23 mouse cellular contexts compared by ENCODE assay signal in the genomic region with DNA sequence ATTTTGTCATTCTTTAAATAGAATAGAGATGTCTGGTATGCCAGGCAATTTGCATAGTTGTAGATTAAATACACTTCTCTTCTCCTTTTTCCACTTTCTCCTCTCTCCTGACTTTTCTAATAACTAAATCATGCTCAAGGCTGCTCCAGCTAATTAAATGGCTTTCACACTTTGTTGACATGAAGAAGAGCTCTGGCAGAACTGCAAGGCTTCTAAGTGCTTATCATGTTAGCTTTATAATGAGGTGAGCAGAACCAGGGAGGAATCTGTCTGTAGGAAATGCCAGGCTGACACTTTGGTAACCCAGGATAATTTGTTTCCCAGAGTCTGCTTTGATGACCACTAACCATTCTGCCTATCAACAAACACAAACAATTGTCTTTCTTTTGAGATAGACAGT.
DNase-seq lines count a peak whose midpoint lies in the region; ATAC-seq lines count a peak whose summit lies in the region.
"Had no signal": no experiment of that assay in that cellular context is flagged by ENCODE, and none has a peak within 500 bp of the region (broad histone marks: within the 10 kb centered on the region; RNA-seq: fewer than 3 reads in every experiment).

No protein-coding gene starts in this region.

- H3K27ac ChIP-seq in forebrain, embryonic 16.5 days (ENCODE audit: low read length) = 0 out of 2 replicates have a peak overlapping the region, but pooled peaks have one; percentile 23
- no peak overlapping the region for H3K27ac ChIP-seq in forebrain, embryonic 12.5 days
- peak overlapping the region; percentile 61 for H3K27ac ChIP-seq in heart, embryonic 16.5 days (ENCODE audit: low read length)
- 0 out of 2 replicates have a peak overlapping the region, but pooled peaks have one; percentile 32 for H3K27ac ChIP-seq in midbrain, embryonic 16.5 days (ENCODE audit: low read length)
- no peak overlapping the region for H3K27ac ChIP-seq in midbrain, embryonic 13.5 days
- H3K27ac ChIP-seq: embryonic facial prominence, embryonic 15.5 days; heart, embryonic 15.5 days; hindbrain, embryonic 10.5 days; hindbrain, embryonic 14.5 days; intestine, embryonic 15.5 days had no signal

- no peak overlapping the region for H3K4me2 ChIP-seq in forebrain, embryonic 16.5 days (ENCODE audit: low read length)
- H3K4me2 ChIP-seq in forebrain, embryonic 12.5 days = no peak overlapping the region
- no peak overlapping the region for H3K4me2 ChIP-seq in heart, embryonic 16.5 days (ENCODE audit: low read depth, low read length)
- H3K4me2 ChIP-seq in midbrain, embryonic 16.5 days (ENCODE audit: low read length) = no peak overlapping the region
- no peak overlapping the region for H3K4me2 ChIP-seq in midbrain, embryonic 13.5 days (replicated peaks)
- H3K4me2 ChIP-seq: embryonic facial prominence, embryonic 15.5 days; heart, embryonic 11.5 days; heart, embryonic 15.5 days; hindbrain, embryonic 14.5 days; intestine, embryonic 15.5 days had no signal

- no peaks in the 10 kb centered on the region for H3K9me3 ChIP-seq in forebrain, embryonic 16.5 days (ENCODE audit: control insufficient read depth, low read length)
- H3K9me3 ChIP-seq in forebrain, embryonic 12.5 days = no peaks in the 10 kb centered on the region
- no peaks in the 10 kb centered on the region for H3K9me3 ChIP-seq in heart, embryonic 16.5 days (replicated peaks; ENCODE audit: control insufficient read depth, low read length)
- H3K9me3 ChIP-seq in midbrain, embryonic 16.5 days (replicated peaks; ENCODE audit: control insufficient read depth, low read length, poor library complexity, severe bottlenecking) = no peaks in the 10 kb centered on the region
- no peaks in the 10 kb centered on the region for H3K9me3 ChIP-seq in midbrain, embryonic 13.5 days
- H3K9me3 ChIP-seq: embryonic facial prominence, embryonic 15.5 days; heart, embryonic 15.5 days; hindbrain, embryonic 10.5 days; intestine, embryonic 15.5 days had no signal

- no peaks in the 10 kb centered on the region for H3K27me3 ChIP-seq in forebrain, embryonic 16.5 days (replicated peaks; ENCODE audit: control insufficient read depth, insufficient read depth, low read length)
- H3K27me3 ChIP-seq in forebrain, embryonic 12.5 days = no peaks in the 10 kb centered on the region
- no peaks in the 10 kb centered on the region for H3K27me3 ChIP-seq in heart, embryonic 16.5 days (ENCODE audit: control insufficient read depth, insufficient read depth, low read length)
- no peaks in the 10 kb centered on the region for H3K27me3 ChIP-seq in midbrain, embryonic 16.5 days (ENCODE audit: control insufficient read depth, insufficient read depth, low read depth, low read length)
- H3K27me3 ChIP-seq in midbrain, embryonic 13.5 days = no peaks in the 10 kb centered on the region
- H3K27me3 ChIP-seq: embryonic facial prominence, embryonic 15.5 days; heart, embryonic 15.5 days; intestine, embryonic 15.5 days had no signal

- ATAC-seq in forebrain, embryonic 16.5 days = no peak
- ATAC-seq in forebrain, embryonic 12.5 days (ENCODE audit: low FRiP score) = no peak
- ATAC-seq in heart, embryonic 16.5 days (replicated peaks; ENCODE audit: extremely low read depth, insufficient read depth, low FRiP score) = no peak
- ATAC-seq in midbrain, embryonic 16.5 days = no peak
- no peak for ATAC-seq in midbrain, embryonic 13.5 days
- ATAC-seq: intestine, embryonic 15.5 days had no signal

- intact Hi-C loops in left cerebral cortex, postnatal 4 days (cut with DNase I) = no loop called here

- no peaks in the 10 kb centered on the region for H3K36me3 ChIP-seq in forebrain, embryonic 16.5 days (ENCODE audit: control insufficient read depth, insufficient read depth)
- 0 out of 2 replicates have a peak, but pooled peaks cover under 1% of the 10 kb centered on the region for H3K36me3 ChIP-seq in forebrain, embryonic 12.5 days (replicated peaks)
- no peaks in the 10 kb centered on the region for H3K36me3 ChIP-seq in heart, embryonic 16.5 days (ENCODE audit: control insufficient read depth, insufficient read depth)
- no peaks in the 10 kb centered on the region for H3K36me3 ChIP-seq in midbrain, embryonic 16.5 days (ENCODE audit: control insufficient read depth, insufficient read depth, low read length)
- H3K36me3 ChIP-seq in midbrain, embryonic 13.5 days = no peaks in the 10 kb centered on the region
- H3K36me3 ChIP-seq: embryonic facial prominence, embryonic 15.5 days; heart, embryonic 15.5 days; hindbrain, embryonic 10.5 days; intestine, embryonic 15.5 days had no signal

- no peak for DNase-seq in heart, adult 9 months (ENCODE audit: low spot score in 2 of 2)
- no peak for DNase-seq in left cerebral cortex, postnatal 4 days
- DNase-seq: adrenal gland, adult 8-10 months; adrenal gland, postnatal 36 days; cerebellum, adult 11 months; cerebellum, adult 8-10 months; cerebellum, postnatal 14 days; embryo, embryonic 11 days; gastrocnemius, postnatal 36 days; heart, adult 18-20 months; kidney, adult 18-20 months had no signal

- no peak overlapping the region for H3K9ac ChIP-seq in forebrain, embryonic 16.5 days (replicated peaks; ENCODE audit: low read depth, low read length)
- no peak overlapping the region for H3K9ac ChIP-seq in forebrain, embryonic 12.5 days
- no peak overlapping the region for H3K9ac ChIP-seq in heart, embryonic 16.5 days (ENCODE audit: low read length)
- H3K9ac ChIP-seq in midbrain, embryonic 16.5 days (ENCODE audit: low read depth, low read length) = no peak overlapping the region
- no peak overlapping the region for H3K9ac ChIP-seq in midbrain, embryonic 13.5 days (replicated peaks)
- H3K9ac ChIP-seq: embryonic facial prominence, embryonic 15.5 days; heart, embryonic 15.5 days; hindbrain, embryonic 14.5 days; intestine, embryonic 15.5 days had no signal

- H3K4me1 ChIP-seq in forebrain, embryonic 16.5 days (replicated peaks; ENCODE audit: control insufficient read depth, insufficient read depth, low read length) = peaks cover 24% of the 10 kb centered on the region
- peaks cover 47% of the 10 kb centered on the region for H3K4me1 ChIP-seq in forebrain, embryonic 12.5 days
- H3K4me1 ChIP-seq in heart, embryonic 16.5 days (ENCODE audit: control insufficient read depth, insufficient read depth, low read length) = peaks cover 3% of the 10 kb centered on the region
- peaks cover 24% of the 10 kb centered on the region for H3K4me1 ChIP-seq in midbrain, embryonic 16.5 days (ENCODE audit: control insufficient read depth, insufficient read depth, low read length)
- peaks cover 35% of the 10 kb centered on the region for H3K4me1 ChIP-seq in midbrain, embryonic 13.5 days (replicated peaks)
- H3K4me1 ChIP-seq: embryonic facial prominence, embryonic 15.5 days; intestine, embryonic 15.5 days had no signal

- H3K4me3 ChIP-seq in forebrain, embryonic 16.5 days (replicated peaks; ENCODE audit: low read length) = no peak overlapping the region
- no peak overlapping the region for H3K4me3 ChIP-seq in forebrain, embryonic 12.5 days (replicated peaks)
- no peak overlapping the region for H3K4me3 ChIP-seq in heart, embryonic 16.5 days (ENCODE audit: low read length)
- H3K4me3 ChIP-seq in midbrain, embryonic 16.5 days (ENCODE audit: low read depth, low read length) = no peak overlapping the region
- H3K4me3 ChIP-seq in midbrain, embryonic 13.5 days (replicated peaks) = no peak overlapping the region
- H3K4me3 ChIP-seq: embryonic facial prominence, embryonic 15.5 days; erythroblast, embryonic 14.5 days; heart, embryonic 15.5 days; hindbrain, embryonic 10.5 days; intestine, embryonic 15.5 days had no signal

Comparison
In these comparisons a context has a peak if more than half of its experiments do, and no peak if none do; other contexts are left out.
1. H3K27ac ChIP-seq: peak in forebrain, embryonic 16.5 days (single experiment), heart, embryonic 16.5 days (single experiment) and midbrain, embryonic 16.5 days (single experiment); none in forebrain, embryonic 12.5 days (single experiment) and midbrain, embryonic 13.5 days (single experiment).